Mouse (Mus musculus) embryo, embryonic 11.5 days (tissue): ENCODE results near the gene Scarb2.
A peak's percentile ranks its signal among the peaks of the same experiment; 100 is the strongest.

Experiments used
- DNase-seq: peaks from one replicate; pipeline ENCODE4 v3.0.0-alpha.2; 2012; ENCODE audit warnings: low read depth, low spot score

Gene Scarb2

DNA sequence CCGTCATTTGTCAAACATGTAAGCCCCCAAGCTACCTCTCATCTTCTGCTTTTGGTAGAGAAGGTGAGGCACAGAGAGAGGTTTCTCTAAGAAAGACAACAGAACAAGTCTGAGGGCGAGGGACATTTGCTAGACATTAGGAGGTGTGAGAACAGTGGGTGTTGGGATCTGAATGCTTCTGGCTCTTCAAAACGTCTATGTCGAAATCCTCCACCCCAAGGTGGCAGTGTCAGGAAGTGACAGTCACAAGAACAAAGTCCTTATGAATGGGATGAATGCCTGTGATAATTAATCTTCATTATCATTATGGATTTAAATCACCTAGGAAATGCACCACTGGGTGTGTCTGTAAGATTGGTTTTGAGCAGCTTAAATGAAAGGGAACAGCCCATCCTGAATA, 11.3 kb downstream of the Scarb2 start:
- no peak for DNase-seq

DNA sequence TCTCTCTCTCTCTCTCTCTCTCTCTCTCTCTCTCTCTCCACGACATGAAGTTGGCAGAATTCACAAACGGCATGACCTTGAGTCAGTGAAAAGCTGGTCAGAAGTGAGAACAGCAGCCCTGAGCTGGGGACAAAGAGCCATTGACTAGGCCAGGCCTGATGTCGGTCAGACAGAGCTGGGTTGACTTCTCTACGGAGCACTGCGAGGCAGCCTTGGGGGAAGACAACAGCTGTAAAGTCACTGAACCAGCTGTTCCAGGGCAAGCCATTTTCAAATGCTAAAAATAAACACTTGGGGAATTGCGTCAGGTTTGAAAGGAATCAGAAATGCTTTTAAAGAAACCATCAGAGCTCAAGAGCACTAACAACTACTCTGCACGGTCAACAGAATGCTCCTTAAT, 13.2 kb downstream of the Scarb2 start:
- no peak for DNase-seq

DNA sequence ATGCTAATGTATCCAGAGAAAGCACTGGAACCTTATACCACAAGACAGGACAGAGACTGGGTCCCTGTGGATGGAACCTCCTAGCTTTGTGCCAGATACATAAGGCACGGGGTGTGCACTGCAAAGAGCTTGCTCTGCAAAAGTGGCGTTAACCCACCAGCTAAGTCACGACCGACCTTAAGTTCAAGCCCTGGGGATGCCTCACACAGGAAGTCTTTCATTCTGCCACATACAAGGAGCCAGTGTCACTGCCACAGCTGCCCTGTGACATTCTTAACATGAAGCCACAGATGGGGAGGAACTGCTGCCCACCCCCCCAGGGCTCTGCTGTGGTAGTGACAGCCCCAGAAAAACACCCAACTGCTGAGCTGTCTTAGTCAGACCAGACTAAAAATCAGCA, 15.9 kb downstream of the Scarb2 start:
- DNase-seq, result no peak

DNA sequence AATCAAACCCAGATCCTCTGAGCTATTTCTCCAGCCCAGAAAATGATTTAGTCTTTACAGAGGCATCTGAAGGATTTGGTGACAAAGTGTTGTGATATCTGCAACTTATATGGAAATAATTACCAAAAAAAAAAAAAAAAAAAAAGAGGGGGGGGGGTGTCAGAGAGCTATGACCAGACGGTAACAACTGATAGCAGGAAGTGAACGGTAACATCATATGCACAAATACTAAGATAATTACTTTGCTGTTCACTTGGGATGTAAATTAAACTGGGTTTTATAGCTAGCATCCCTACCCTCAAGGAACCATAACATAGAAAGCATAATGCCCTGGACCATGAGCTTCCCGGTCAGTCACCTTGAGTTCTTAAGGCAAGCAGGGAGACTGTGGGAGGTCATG, 16.3 kb downstream of the Scarb2 start:
- no peak for DNase-seq

DNA sequence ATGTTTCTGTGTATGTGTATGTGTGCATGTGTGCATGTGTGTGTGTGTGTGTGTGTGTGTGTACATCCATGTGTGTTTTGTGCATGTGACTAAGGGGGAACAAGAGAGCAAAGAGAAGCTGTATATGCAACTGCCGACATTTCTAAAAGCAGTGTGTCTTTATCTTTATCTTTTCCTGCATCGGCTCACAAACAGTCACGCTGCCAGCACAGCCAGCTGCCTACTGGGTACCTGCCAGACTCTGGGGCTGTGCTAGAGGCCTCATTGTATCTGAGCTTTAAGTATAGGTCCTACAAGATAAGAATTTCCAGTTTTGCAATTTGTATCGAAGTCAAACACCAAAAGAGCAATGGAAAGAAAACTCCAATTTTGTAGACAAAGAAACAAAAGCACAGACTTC, 17.1 kb downstream of the Scarb2 start:
- no peak for DNase-seq

DNA sequence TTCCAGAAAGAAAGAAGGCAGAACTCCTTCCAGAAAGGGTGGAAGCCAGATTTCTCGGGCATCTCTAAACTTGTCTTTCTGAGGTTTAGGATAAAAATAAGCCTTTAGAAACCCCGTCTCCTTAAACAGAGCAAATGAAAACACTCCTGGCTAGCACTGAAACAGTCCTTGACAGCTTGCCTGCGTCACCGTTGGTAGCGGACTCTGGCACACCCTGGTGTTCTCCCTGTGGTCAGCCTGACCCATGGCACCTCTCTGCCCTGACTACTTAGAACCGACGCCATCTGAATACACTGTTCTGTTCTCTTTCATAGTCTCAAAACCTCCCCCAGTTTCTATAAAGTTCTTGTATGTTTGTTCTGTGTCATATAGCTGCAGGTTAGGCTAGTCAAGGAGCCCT, 17.7 kb downstream of the Scarb2 start:
- DNase-seq, result no peak

DNA sequence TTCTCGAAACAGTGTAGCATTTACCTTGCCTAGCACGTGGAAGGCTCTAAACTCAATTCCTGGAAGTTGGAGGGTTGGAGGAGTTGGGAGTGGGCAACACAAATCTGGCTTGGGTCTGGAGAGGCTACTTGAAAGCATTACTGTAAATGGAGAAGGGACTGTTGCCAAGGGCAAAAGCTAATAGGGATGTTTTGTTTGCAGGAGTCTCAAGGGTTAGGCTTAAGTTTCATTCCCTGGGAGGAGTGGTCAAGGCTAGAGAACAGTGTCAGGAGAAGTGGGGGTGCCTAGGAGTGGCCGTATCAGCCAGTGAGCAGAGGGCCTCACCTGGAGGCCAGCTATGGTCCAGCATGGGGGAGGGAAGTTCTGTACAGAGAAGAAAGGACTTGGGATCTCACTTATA, 18.2 kb downstream of the Scarb2 start:
- DNase-seq, result no peak

DNA sequence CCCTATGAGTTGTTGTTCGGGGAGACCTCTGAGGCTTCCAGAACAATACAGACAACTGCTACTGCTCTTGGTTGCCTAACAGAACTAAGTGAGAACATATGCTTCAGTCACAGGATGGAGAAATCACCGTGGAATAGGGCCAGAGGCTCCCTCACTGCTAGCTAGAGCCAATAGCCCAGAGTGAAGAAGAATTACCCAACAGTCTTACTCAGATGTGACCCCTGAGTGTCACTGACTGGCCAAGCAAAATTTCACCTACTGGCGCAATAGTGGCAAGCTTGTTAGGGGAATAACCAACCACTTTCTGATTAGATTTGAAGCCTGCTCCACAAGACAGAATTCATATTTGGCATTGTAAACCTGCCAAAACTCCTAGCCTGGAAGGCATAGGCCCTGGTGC, 19.9 kb downstream of the Scarb2 start:
- DNase-seq, result no peak

DNA sequence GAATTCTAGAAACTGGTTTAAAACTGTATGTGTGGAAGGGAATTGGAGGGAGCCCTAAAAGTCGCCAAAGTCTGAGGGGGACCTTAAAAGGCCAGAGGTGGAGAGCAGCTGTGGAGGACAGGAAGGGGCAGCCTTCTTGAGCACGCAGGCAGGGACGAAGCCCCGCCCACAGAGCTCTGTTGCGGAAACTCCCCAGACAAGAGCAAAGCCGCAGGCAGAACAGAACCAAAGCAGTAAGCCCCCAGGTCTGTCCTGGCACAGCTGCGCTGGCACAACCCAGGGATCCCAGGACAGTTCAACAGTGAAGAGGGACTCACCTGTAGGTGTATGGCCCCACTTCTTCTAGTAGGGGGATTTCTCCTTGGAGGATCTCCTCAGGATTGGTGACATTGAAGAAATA, 21.8 kb downstream of the Scarb2 start:
- DNase-seq, result no peak

DNA sequence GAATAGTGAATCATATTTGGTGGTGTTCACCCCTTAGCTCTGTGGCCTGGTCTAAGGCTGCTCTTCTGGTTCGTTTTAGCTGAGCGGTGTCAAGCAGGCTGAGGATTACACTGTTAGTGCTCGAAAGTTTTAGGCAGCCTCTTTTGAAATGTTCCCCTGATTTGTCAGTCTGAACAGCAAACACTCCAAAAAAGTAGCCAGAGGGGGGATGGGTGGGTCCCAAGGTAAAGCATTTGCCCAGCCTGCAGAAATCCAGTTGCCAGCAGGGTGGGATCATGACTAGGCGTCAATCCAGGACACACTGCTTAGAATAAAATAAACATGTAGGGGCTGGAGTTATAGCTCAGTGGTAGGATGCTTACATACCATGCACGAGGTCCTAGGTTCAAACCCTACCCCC, 33.8 kb downstream of the Scarb2 start:
- DNase-seq, result no peak

DNA sequence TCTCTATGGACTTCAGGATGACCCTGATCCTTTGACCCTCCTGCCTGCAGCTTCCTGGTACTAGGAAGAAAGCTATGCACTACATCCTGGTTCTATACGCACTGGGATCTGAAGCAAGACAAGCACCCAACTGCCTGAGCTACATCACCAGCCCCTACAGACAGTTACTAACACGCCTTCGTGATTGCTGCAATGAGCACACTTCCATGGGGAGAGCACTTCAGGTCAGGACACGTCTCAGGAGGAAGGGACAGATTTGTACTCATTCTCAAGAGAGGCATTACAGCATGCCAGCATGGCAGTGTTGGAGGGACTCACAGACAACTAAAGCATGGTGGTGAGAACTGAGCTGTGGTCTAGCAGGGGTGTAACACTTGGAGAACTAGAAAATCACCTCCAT, 35.1 kb downstream of the Scarb2 start:
- no peak for DNase-seq

DNA sequence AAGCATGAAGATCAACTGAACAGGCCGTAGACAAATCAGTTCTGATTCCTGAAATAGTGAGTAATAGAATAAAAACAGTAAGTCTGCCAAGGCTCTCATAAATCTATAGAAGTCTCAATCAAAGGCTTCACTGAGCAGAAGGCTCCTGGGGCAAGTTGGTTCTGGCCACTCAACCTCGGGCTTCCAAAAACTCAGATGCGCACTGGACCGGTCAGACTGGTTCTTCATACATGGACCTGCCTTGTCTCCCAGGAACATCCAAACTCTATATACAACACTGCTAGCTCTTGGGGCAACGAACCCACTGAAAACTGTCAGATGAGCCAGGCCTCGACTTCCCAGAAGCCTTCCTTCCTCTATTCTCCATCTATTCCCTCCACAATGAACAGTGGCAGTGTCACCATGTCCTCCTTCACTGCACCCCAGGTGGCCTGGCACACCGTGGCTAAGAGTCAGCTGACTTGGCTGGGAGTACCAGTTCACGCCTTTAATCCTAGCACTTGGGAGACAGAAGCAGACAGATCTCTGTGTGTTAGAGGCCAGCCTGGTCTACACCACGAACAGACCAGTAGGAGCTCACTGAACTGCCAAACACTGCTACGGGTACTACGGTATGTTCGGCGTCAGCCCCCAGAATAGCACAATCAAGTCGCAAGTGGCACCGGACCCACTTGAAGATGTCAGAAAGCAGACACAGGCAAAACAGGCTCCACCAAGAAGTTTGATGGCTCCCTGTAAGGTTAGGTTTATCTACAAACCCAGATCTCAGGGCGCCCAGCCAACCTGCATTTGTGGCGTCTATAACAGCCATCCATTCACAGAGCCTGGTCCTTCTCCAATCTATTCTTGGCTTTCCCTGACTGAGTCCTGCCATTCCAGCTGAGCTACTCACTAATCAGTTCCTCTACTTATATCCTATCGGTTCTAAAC, 37.2 kb downstream of the Scarb2 start:
- no peak for DNase-seq

DNA sequence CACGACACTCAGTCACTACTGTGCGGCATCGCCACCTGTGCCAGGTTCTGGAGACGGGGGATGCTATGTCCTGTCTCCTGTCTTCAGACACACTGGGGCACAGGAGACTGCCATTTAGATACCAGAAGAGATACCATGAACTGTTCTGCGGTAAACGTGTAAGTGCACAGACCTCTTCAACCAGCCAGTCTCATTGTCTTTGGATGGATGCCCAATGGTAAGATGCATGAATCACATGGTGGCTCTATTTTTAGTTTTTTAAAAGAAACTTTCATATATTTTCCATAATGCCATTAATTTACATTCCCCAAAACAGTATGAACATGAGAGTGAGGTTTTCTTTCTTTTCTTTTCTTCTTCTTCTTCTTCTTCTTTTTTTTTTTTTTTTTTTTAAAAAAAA, 38.4 kb downstream of the Scarb2 start:
- no peak for DNase-seq

DNA sequence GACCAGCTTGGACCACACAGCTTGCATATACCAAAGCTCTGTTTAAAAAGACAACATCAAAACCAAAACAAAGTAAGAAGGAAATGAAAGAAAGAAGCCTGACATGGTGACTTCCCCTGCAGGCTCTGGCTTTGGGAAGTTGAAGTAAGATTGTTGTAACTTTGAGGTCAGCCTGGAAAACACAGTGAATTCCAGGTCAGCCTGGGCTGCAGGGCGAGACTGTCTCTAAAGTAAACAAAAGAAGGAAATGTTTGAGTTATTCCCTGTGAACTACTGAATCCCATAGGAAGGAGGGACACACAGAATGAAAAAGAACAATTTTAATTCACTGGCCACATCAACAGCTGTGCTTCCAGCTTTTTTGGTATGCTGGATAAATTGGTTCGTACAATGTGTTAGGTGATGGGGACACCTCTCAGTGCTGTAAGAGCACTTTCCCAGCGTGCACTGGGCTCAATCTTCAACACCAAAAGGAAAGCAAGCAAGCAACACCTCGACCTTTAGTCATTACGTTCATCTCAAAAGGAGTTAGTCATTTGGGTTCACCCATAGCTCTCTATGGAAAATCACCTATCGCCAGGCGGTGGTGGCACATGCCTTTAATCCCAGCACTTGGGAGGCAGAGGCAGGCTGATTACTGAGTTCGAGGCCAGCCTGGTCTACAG, 39.4 kb downstream of the Scarb2 start:
- DNase-seq, result no peak

DNA sequence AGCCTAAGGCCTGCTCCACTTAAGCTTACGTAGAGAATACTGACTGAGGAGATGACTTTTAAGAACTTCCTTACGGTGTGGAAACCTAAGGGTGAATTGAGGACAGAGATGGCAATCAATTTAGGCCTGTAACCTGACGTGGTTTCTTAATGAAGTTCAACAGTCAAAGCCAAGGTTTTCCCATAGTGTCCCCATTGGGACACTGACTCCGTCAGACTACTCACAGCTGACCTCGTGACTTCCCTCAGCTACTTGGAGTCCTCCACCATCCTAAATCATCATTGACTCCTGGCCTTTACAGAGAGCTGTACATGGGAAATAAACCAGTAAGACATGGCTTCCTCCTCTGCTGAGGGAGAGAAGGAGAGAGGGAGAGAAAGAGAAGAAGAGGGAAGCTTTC, 41.1 kb downstream of the Scarb2 start:
- no peak for DNase-seq

DNA sequence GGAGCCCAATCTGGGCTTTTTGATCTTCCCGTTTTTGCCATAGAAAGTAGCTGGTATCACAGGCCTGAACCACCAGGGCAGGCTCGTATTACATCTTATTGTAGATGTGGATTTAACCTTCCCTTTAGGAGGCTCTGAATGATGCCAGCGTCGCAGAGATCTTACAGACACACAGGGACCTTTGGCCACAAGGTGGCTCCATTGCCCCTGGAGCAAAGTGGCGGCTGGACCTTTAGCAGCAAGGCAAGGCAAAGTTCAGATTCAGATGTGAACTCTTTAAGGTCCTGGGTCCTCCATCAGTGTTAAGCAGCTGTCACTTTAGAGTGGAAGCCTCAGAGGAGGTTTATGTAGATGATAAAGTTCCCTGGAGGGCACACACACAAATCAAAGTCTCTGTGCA, 45.3 kb downstream of the Scarb2 start:
- DNase-seq, result peak; percentile 37

DNA sequence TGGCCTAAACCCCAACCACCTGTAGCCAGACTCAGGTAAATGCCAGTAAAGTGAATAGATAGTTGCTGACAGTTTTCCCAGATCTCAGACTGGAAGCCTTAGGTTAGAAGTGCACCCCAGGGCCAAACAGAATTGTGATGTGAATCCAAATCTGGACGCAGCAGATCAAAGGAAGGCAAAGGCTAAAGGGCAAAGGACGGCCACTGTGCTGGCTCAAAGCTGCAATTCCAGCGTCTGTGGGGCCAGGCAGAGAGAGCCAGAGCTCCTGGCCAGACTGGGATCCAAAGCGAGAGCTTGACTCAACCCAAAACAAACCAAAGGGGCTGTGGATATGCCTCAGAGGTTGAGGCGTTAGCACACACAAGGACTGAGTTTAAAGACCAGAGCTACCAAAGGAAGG, 47.9 kb downstream of the Scarb2 start:
- no peak for DNase-seq

DNA sequence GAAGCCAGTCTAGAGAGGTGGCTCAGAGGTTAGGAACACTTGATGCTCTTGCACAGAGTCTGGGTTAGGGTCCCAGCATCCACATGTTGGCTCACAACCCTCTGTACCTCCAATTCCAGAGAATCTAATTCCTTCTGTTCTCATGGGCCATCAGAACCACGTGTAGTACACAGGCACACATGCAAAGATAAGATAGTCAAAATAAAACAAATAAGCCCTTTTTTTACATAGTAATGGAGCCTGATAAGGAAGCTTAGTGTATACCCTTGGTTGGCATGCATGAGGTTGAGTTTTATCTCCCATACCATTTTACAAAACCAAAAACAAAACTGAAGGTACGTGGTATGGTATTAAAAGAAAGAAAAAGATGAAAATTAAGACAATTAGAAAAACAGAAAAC, 49.2 kb downstream of the Scarb2 start:
- DNase-seq, result no peak

DNA sequence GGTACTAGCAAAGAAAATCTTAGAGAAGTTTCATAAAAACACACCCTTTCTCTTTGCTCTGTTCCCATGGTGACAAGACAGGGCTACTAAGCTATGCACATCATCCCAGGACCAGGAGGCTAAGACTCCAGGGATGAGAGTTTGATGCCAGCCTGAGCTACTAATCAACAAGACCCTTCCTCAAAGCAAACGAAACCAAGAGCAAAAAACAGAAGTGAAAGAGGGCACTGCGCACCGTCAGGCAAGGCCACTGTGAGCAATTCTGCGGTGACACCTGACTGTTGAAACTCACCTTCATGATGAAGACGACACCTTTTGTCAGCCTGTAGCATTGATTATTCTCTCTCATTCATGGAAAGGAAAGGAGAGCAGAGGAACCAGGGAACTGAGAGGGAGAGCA, 53.8 kb downstream of the Scarb2 start:
- no peak for DNase-seq

DNA sequence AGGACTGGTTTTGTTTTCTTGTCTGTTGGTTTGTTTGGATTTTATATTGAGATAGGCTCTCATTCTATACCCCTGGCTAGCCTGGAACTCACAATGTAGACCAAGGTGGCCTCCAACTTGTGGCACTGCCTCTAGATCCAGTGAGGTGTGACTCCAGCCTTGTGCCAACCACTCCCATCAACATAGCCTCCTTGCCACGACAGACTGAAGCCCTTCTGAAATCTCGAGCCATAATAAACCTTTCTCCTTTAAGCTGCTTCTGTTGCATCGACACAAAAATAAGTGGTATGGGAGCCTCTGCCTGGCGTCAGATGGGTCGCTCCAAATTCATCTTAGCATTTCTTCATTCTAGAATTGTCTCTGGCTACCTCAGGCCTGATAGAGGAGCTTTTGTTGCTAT, 59.9 kb downstream of the Scarb2 start:
- no peak for DNase-seq

DNA sequence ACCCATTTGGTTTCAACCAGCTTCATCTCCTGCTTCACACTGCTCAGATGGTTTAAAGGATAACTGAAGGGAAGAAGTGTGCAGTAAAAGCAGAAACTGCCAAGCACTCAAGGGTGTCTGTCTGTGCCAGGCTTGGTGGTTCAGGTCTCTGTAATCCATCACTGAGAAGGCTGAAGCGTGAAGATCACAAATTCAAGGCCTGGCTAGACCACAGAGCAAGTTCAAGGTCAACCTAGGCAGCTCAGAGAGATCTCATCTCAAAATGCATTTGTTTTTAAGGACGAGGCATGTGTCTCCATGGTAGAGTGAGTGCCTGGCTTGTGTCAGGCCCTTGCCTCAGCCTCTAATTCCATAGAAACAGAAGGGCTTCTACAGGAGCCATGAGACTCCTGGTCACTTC, 61.6 kb downstream of the Scarb2 start:
- DNase-seq, result no peak

DNA sequence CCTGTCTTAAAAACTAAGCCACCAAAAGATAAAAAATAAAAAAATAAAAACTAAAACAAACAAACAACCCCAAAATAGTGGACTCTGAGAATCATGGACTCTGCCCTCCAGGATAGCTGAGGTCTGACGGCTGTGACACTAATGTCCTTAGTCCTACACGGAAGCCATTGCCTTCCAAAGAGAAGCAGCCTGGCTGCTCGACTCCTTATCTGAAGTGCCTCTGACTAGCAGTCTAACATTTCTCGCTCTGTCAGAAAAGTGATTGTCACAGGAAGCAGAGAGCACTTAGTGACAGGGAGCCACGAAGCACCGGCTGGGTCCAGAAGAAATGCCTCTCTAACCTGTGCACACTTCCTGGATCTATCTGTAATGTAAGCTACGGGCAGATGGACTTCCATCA, 63.7 kb downstream of the Scarb2 start:
- no peak for DNase-seq

DNA sequence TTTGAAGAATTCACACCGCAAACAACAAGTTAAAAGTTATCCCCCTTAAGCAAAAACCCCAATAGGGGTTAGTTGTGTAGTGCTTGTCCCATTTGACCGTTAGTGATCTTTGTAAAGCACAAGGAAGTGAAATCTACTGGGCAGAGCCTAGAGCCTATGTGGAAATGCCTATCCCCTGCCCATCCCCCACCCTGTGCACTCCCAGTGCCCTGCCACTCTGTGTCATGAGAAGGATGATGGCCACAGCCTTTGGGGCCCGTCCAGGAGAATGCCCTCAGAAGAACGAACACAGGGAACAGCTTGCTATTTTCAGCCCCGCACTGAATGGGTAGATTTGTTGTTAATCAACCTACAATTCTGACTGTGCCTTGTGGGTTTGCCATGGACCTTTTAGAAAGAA, 65.1 kb downstream of the Scarb2 start:
- no peak for DNase-seq
